Mouse (Mus musculus): ENCODE measurements around the gene Gm49388.

The Gm49388 gene

DNA sequence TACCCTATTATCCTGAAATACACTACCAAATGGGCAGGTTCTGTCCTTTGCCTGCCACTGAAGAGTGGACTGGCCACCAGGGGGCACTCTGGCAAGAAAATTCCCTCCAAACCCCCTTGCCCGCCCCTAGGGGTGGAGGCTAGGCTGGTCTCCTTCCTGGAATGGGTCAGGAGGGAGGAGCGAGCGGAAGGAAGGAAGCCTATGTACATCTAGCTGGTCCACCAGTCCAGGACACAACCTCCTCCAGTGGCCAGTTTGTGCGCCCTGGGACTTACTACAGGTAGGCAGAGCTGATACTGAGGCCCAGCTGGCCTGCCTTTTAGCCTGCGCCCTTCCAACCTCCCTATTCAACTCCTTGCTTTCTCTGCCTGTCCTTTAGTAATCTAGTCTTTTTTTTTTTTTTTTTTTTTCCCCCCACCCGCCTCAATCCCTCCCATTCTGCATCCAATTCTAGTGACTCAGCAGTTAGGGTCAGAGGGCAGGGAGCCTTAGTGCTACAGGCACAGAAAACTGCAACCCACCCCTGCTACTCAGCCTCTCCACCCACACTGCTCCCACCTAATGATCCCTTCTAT, 15.1 kb downstream of the Gm49388 start, which contains the start of gene Hsd3b7:
Gene Hsd3b7 (plus strand): TSS at position 170 of the 575 bp plus-strand sequence.
- in situ Hi-C loops (cut with MboI, MseI) = no loop called here

DNA sequence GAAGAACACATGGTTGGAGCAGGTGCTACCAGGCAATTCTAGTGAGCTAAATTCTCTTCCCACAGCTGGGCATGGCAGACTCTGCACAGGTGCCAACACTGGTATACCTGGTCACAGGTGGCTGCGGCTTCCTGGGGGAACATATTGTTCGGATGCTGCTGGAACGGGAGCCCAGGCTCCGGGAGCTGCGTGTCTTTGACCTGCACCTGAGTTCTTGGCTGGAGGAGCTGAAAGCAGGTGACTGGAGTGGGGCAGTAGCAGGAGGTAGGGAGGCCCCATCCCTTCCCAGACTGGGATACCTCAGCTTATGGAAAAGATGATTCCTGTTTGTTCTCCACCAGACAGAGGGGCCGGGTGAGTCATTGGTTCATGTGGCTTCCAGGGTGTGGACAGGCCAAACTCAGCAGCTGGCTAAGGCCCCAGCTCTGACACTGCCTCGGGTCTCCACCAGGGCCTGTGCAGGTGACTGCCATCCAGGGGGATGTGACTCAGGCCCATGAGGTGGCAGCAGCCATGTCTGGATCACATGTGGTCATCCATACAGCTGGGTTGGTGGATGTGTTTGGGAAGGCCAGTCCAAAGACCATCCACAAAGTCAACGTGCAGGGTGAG, 15.7 kb downstream of the Gm49388 start:
- in situ Hi-C loops (cut with MboI, MseI) = no loop called here

DNA sequence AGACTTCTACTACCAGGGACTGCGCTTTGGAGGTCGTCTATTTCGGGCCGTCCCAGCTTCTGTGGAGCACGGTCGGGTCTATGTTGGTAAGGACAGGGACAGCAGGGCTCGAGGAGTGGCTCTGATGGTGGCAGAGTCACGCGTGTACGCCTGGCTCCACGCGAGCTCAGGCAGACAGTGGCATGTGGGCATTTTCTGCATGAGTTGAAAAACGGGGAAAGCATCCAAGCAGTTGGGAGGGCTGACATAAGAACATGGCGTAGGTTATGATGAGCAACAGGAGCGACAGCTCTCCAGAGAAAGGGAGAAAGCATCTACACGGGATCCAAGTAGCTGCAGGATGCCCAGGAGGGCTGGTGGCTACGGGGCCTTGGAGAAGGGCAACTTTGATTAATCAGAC, 16.9 kb downstream of the Gm49388 start:
- in situ Hi-C loops (cut with MboI, MseI) = no loop called here

DNA sequence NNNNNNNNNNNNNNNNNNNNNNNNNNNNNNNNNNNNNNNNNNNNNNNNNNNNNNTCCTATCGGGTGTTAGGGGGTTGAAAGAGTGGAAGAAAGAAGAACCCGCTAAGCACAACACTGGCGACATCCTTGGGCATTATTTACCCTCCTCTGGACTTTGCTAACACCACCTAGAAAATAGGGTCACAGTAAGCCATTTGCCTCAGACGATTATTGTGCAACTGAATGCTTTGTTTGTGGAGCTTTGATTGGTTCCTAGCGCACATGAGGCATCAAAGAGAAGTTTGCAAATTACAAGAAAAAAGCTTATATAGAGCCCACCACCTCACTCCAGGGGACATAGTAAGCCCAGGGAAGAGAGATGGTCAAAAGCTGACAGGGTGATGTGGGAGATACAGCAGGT, 23.4 kb downstream of the Gm49388 start:
- in situ Hi-C loops (cut with MboI, MseI) = no loop called here

DNA sequence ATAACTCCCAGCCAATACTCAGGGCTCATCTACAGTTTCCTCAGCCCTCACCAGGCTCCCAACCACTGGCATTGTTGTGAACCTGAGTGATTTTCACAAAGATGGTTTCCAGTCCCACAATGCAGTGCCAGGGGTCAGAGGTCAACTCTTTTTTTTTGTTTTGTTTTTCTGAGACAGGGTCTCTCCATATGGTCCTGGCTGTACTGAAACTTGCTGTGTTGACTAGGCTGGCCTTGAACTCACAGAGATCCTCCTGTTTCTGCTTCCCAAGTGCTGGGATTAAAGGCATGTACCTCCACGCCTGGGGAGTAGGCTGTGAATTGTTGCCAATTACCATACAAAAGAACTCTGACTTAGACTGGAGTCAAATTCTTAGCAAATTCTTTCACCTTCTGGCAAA, 24.4 kb downstream of the Gm49388 start:
- in situ Hi-C loops (cut with MboI, MseI) = no loop called here

DNA sequence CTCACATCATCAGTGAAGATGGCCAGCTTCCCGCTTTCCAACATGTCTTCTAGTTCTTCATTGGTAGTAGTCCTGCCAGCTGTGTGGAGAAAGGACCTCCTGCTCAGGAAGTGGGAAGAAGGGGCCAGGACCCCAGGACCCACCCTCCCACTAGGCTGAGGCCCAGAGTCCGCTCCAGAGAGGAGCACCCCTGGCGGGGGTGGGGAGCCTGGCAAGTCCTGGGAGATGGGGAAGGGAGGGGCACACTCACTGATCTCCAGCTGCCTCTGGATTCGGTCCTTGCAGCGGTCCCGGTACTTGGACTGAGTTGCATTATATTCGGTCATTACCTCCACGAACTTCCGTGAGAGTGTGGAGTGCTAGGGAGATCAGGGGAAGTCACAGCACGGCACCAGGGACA, 25.2 kb downstream of the Gm49388 start:
- in situ Hi-C loops (cut with MboI, MseI) = no loop called here

DNA sequence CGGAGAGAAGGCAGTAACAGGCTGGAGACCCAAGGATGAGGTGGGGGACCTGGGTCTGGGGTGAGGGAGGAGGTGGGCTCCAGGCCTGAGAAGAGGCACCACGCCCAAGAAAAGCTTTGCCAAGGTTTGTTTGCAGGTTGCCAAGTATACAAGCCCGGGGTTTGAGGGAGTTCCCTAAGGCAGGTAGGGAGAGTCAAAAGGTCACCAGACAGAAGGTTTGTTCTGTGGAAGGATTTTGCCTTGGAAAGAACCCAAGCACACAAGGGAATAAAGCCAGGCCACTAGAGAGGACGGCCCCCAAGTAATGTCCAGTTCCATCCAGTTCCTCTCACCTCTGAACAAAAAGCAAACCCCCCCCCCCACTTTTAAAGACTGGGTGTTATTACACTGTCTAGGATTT, 25.8 kb downstream of the Gm49388 start:
- in situ Hi-C loops (cut with MboI, MseI) = no loop called here

DNA sequence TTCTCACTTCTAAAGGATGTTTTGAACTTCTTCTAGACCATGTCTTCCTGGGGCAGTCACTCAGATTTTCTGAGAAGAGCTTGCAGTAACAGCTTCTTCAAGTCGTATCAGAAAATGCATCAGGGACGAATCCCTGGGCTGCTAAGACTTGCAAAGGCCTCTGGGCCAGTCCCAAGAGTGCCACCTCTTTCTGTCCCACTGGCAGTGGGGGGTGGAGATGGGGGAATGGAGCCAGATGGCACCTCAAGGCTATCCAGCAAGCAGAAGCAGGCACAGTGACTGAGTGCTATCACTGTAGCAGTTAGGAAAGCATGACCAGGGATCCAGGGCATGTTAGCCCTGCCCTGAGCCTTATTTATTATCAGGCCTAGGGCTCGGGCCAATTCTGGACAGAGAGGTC, 26.9 kb downstream of the Gm49388 start:
- in situ Hi-C loops (cut with MboI, MseI) = no loop called here

DNA sequence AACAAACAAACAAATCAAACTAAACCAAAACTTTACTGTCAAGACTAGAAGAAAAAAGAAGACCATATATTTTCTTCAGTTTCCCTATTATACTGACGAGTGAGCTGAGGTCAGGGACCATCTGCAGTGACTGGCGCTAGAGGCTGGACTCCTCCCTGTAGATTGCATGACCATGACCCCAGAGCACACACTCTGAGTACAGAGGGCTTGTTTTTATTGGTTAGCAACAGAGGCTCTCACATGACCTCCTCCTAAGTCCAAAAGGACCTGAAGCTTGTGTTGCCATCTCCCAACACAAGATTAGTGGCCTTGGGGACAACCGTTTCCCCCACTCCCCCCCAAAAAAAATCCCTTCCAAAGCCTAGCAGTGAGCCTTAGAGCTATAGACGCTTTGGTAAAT, 28.4 kb downstream of the Gm49388 start:
- in situ Hi-C loops (cut with MboI, MseI) = no loop called here

DNA sequence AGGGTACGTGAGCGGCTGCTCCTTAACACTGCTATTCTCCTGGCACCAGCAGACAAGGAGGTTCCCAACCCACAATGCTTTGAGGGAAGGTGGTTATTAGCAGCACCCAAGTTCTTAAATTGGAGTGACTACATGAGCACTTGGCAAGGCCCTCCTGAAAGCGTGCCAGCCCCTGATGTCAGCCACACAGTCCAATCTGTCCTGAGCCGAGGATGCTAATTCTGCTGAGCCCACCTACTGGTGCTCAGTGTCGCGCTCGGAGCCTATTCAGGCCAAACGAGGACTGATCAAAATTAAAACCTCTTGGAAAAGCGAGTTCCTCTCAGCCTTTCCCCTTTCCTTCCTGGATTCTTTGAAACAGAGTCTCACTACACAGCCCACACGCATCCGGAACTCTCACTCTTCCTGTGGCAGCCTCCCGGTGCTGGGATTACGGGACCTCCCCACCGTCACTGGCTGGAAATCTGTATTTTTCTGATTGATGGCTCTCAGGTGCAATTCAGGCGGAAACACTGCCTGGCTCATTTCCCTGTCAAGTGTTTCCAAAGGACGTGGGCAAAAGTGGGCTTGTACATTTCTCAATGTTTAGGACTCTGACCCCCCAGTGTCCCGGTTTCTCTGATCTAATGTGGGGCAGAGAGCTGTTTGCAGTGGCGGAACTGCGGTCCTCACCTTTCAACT, 29.0 kb downstream of the Gm49388 start:
- in situ Hi-C loops (cut with MboI, MseI) = no loop called here

DNA sequence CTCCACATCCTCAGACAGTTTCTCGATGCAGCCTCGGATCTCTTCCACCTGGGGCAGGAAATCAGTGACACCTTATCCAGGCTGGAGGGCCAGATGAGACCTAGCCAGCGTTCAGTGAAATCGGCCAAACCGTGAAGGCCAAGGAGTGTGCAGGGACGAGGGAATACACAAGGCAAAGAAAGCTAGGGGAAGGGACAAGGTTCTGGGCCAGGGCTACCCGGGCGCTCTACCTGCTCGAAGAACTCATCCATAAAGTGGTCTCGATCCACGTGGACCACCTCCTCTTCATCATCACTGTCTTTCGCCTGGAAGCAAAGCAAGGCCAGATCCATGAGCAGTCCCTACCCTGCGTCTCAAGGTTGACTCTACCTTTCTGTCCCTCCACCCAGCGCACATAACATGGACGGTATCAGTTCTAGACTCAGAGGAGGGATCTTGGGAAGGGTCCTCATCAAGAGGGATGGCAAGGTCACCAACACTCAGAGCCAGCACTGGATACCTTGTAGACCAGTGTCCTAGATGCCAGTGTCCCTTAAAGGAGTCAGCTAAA, 29.8 kb downstream of the Gm49388 start:
- in situ Hi-C loops (cut with MboI, MseI) = no loop called here

DNA sequence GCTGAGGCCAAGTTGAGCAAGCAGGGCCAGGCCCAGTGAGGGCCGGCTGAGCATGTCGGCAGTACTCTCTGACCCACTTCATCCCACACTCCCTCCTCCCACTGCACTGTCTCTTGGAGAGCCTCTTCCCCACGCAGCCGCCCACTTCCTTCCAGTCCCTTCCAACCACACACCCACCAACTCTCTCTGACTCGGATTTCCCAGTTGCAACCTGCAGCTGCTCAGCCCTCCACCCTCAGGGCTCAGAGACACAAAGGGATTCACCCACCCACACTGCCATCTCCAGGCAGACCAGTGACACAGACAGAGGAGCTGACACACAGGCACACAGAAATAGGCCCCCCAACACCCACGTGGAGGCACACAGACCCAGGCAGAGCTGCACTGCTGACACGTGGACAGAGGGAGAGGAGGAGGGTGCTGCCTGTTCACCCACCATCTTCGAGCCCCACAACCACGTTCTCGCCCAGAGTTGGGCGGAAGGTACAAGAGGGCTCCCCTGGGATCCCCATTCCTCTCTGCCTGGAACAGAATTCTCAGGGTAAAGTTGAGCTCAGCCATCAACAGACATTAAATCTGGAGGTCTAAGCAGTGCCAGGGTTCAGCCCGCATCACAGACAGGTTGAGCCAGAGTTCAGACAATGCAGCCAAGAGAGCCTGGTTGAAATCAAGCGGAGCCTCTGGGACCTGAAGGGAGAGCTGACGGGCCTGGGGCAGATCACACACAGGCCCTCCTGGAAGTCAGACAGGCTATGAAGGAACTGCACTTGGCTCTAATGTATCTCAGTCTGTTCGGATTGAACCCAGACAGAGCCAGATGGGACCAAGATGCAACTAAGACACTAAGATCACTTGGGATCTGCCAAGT, 30.8 kb downstream of the Gm49388 start:
- in situ Hi-C loops (cut with MboI, MseI) = no loop called here

DNA sequence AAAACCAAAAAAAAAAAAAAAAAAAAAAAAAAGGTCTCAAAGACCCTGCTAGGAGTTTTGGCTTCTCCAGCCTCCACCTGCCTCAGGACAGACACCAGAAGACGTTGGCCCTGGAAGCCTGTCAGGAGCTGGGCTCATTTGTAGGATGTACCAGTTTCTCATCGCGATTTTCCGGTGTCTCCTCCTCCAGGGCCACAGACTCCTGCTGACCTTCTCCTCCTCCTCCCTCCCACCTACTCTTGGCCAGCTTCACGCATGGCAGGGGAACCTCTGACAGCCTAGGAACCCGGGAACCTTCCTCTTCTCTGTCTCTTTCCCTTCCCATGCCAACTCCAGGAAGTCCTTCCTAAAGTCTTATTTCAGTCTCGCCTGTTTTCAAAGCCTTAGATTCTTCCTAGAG, 31.6 kb downstream of the Gm49388 start:
- in situ Hi-C loops (cut with MboI, MseI) = no loop called here

DNA sequence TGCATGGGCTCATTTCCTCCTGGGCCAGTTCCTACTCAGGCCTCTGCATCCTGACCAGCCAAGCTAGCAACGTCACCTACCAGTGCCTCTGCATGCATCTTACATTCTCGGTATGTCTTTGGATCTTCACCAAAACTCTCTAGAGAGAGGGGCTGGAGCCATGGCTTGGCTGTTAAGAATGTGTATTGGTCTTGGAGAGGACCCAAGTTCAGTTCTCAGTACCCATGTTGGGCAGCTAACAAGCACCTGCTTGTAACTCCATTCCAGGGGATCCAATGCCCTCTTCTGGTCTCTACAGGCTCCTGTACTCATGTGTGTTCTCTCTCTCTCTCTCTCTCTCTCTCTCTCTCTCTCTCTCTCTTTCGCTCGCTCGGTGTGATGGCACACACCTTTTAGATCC, 32.4 kb downstream of the Gm49388 start:
- in situ Hi-C loops (cut with MboI, MseI) = no loop called here

DNA sequence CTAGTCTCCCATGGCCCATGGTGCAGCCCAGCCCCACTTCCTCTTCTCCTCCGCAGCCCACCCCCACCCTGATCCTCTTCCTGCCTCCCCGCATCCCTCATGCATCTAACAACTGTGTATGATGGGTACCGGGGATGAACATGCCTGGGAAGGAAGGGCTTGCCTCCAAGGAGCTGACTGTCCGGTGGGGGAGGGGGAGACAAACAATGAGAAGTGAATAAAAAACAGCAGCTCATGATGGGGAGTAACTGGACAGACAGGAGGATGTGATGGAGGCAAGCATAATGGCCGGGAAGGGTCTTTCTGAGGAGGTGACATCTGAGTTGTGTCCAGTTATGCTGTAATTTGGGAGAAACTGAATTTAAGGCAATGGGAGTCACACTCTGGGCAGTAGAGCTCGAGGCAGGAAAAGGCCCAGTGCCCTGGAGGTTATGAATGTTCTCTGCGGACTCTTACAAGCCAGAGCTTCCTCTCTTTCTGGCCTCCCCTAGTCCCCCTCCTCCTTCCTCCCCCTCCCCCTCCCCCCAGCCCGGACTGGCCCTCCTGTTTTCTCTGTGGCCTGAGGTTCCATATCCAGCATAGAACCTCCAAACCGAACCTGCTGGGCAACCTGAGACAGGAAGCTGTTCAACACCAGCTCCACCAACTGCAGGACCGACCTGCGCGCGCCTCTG, 35.6 kb downstream of the Gm49388 start:
- in situ Hi-C loops (cut with MboI, MseI) = no loop called here

DNA sequence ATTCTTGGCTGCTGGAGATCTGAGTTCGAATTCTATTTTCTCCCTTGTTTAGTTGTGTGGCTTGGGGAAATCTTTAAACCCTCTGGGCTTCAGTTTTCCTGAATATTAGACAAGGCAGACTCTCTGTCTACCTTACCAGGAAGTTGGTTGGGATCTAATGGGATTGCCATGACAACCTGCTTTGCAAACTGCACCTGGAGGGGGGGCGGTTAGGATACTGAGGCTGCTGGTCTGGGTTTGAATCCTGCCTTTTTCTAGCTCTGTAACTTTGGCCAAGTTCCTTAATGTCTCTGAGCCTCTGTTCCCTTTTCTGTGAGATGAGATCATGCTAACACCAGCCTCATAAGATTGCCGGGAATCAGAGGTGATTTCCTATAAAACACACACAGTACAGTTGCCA, 37.1 kb downstream of the Gm49388 start:
- in situ Hi-C loops (cut with MboI, MseI) = no loop called here

DNA sequence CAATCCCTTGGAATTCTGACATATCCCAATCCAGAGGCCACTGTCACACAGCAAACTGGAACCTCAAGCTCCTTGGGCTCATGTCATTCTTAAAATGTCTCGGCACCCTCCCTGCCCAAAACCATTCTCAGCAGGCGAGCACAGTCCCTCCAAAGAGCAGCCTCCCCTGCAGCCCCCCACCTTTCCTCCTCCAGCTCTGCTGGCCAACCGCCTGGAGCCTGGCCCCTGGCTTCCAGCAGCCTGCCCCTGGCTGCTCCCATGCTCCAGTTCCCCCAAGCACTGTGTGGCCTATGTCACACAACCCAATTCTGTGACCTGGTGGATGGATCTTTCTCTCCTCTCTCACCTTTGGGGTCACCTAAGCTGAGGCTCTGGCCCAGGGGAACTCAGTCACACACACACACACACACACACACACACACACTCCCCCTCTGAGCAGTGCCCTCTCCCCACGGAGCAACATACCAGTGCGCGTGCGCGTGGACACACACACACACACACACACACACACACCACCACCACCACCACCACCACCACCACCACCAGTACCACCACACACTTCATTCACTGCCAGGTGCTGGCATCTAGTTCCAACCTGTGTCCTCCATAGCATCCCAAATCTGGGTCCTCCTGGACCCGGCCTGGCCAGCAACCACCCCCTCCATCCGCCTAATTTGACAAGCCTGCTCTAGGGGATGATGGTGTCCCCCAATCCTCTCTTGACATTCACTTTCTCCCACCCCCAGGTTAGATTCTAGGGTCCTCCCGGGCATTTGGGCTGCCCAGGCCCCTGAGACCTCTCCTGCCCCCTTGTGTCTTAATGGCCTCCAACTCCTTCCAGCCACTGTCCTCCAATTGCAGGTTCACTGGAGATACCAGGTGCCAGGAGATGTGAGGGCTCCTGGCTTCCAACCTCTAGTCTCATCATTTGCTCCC, 38.1 kb downstream of the Gm49388 start:
- in situ Hi-C loops (cut with MboI, MseI) = no loop called here

DNA sequence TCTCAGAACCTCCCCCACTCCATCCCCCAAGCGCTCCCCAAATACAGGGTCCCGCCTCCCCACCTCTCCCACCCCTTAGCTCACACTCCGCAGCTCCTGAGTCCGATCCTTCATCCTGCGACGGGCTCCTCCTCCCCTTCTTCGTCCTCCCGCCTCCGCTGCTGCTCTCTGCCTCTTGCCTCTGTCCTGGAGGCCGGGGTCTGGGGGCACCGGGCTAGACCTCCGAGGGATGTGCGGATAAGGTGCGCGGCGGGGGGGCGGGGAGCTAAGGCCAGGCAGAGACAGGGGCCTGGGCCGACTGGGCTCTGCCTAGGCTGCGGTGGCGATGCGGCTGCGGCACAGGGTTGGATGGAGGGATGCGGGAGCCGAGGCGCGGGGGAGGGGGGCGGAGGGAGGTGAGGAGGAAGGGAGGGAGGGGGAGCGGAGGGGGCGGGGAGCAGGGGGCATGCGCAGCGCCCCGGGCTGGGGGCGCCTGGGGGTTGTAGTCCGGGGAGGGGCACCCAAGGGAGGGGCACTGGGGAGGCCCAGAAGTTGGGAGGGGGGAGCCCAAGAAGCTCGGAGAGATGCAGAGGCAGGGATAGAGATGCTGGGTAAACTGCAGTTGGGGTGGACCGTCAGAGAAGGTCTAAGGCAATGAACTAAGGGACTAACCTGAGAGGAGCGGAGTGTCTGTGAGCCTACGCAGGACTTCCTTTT, 38.9 kb downstream of the Gm49388 start, which contains the start of the genes Stx4a and Stx1b:
Gene Stx4a (plus strand): TSS at position 119 of the 696 bp plus-strand sequence.
Gene Stx1b (minus strand): TSS at position 374 of the 696 bp plus-strand sequence.
- in situ Hi-C loops (cut with MboI, MseI) = no loop called here

DNA sequence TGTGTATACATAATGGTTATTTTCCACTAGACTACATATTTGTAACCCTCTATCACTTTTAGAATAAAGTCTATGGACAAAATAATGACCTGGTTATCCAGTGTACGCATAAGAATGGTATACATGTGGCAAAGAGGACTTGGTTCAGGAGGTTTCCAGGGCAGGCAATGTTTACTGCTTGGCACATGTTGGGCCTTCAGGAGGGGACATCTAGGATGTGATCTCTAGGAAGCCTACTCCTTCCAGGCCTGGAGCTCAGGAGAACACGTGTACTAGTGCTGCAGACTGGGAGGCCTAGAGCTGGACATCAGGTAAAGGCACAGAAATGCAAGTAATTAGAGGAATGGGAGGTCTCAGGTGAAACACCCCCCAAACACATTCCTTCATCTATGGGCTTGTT, 50.1 kb downstream of the Gm49388 start:
- in situ Hi-C loops (cut with MboI, MseI) = no loop called here

DNA sequence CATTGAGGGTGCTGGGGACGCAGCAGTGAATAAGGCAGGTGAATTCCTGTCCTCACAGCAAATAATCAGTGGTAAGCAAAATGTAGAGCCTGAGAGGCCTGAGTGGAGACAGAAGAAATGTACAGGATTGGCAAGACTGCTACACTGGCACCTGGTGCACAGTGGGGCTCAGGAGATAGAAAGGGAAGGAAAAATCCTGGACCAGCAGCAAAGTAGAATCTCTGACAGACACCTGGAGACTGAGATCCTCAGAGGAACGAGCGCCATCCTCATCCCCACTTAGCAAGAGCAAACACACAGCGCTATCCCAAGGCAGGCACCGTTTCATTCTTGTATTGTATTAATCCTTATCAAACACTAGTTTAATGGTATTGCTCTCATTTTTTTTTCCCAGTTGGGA, 52.1 kb downstream of the Gm49388 start:
- in situ Hi-C loops (cut with MboI, MseI) = no loop called here

All from T-helper 2 cell (primary cell).